Mouse (Mus musculus) adrenal gland, adult 2 months (tissue): ENCODE data around the gene Plxnd1. TPM values are rescaled to one million over a fixed set of nuclear protein-coding genes. Genes with fewer than 3 reads are reported as not detected.

Source experiments
- DNase-seq: peaks from one replicate; pipeline ENCODE4 v3.0.0; 2021
- polyA plus RNA-seq: library from polyadenylated mRNA; depleted of rRNA; stranded (reverse); fragments of >200 nt; gene quantifications from 2 replicates; pipeline ENCODE4 v1.2.3, GENCODE M21; 2012
- total RNA-seq, 2 experiments: library from RNA; stranded (reverse); gene quantifications; 2 replicates each; pipeline ENCODE4 v1.2.3; 2021

The Plxnd1 gene
- total and polyA plus RNA-seq, 3 experiments = 168 to 279 (median 181) TPM

GRCm38 (mm10) chr6:115999227-115999626 lies 4.4 kb upstream of the Plxnd1 start:
- peak; percentile 72 for DNase-seq

DNA sequence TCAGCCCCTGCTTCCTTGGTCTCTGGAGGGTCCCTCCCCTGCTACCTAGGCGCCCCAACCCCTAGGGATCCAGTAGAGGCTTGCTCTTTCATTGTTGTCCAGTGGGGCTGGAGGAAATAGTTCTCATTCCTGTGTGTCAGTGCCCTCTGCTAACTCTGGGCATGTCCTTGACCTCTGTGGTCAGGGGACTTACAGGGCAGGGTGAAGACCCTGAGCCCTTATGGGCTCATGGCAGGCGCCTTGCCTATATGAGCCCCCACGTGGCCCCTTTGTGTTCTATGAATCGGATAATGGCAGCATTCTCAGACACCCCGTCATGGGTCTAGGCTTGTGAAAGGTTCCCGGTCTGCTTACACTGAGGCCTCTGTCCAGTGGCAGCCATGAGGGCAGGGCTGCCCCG lies 4.0 kb upstream of the Plxnd1 start:
- DNase-seq = peak; percentile 16

- no peak for DNase-seq
These were observed 3.0 kb upstream of the Plxnd1 start for GRCm38 (mm10) chr6:115997726-115998311.

GRCm38 (mm10) chr6:115996171-115996851 lies 1.5 kb upstream of the Plxnd1 start:
- peak; percentile 85 for DNase-seq

DNA sequence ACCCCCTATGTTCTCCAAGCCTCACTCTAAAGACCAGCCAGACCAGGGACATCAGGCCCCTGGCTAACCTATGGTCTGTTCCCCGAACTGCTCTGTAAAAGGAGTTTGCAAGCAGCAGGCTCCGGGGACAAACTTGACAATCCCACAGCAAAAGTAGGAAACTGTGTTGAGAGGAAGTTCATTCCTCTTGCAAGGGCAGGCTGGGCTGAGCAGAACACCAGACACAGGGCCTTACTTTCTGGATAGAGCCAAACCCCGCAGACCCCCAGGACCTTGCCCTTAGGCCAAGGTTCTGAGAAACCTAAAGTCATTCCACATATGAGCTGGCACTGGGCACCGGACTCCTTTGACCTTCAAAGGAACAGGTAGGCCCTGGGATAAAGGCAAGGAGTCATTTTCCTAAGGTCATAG lies 731 bp upstream of the Plxnd1 start:
- DNase-seq = peak; percentile 49

DNA sequence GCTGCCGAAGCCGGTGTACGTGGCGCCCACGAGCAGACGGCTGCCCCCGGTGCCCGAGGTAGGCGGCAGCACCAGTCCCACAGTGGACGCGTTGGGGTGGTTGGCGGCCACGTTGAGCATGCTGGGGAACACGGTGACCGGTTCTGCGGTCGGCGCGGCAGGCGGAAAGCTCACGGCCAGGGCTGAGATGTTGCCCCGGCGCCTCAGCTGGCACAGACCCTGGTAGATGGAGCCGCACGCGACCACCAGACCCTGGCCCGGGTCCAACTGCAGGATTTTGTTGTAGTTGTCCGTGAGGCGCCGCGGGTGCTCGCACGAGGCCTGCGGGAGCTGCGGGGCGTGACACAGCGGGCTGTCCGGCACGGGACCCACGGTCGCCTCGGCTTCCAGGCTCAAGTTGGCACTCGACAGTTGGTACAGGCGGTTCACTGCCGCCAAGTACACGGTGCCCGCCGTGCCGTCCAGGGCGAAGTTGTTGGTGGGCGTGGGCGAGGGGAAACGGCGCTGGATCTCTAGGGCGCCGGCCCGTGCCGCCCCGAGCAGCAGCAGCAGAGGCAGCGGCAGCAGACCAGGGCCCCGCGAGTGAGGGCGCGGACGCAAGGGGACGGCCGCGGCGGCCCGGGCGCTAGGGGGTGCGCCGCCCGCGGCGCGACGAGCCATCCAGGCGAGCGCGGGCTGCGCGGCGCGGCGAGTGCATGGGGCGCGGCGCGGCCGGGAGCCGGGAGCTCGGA lies 494 bp downstream of the Plxnd1 start:
- no peak for DNase-seq

- DNase-seq = peak; percentile 78
These were observed 1.2 kb downstream of the Plxnd1 start for GRCm38 (mm10) chr6:115993463-115994145.

GRCm38 (mm10) chr6:115992981-115993380 lies 1.8 kb downstream of the Plxnd1 start:
- DNase-seq = no peak

DNA sequence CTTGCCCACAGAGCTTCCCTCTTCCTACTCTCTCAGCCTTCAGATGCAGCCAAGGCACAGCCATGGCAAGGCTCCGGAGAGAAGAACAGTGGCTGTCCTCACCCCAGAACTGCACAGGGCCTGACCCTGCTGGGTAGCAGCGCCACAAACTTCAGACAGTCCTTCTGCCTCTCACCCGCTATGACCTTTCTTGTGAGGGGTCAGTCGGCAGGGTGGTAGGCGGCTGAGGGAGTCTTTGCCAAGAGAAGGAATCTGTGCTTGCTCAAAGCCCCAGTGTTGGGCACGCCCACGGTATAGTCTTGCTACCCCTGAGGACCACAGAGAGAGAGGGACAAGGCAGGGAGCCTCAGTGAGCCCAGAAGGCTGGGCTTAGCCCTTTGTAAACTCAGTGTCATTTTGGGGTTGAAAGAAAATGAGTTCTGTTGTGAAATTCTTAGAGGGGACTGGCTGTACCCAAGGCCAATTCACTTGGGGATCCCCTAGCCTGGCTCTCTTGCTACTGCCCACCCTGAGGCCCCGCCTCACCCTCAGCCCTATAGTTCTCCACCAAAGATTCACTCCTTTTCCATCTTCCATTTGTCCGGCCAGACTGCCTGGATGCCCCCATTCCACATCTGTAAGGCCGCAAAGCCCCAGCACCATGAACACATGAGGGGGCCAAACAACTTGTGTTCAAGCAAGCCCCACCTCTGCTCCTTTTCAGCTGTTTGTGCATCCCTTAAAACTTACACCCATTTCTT lies 2.8 kb downstream of the Plxnd1 start:
- no peak for DNase-seq

DNA sequence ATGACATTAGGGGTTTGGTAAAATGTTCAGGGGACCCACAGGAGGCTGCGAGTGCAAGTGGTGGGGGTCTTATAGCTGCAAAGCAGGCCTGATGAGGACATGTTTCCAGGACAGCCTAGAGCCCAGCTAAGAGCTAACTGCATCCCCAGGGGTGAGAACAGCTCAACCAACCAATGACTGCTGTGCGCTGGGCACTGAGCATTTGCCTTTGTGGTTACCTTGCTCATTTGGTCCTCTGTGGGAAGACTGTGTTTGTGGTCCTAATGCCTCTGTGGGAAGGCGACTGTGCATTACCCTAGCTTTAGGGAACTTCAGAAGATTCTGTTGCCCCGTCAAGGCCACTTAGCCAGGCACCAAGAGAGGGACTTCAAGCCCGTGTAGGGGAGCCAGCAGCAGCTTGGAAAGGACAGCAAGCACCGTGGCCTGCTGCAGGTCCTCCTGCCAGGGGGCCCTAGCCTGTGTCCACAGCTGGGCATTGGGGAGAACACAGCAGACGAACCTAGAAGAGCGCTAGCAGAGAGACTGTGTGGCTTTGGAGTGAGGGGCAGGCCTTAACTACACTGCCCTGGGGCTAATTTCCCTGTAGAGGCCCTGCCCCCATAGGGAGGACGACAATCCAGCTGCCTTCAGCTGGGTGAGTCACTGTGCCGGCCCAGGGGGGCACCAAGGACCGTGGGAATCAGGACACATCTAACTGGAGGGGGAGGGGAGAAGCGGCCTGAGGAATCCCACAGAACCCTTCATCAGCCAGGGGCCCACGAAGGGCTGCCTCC lies 3.5 kb downstream of the Plxnd1 start:
- peak; percentile 92 for DNase-seq

DNA sequence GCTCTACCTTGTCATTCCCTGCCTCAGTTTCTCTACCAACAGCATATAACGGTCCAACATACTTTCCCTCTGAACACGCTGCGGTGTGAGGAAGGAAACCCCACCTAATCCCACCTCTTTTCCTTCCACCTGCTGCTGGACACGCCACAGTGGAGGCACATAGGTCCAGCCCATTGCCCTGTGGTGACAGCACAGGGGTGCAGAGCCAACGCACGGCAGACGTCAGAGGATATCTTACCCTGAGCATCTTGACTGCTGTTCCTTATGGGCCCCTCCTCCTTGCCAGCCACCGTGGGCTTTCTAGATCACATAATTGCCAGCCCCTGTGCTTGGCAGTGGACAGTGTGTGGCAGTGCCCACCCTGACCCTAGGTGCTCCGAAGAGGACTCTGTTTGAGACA lies 4.3 kb downstream of the Plxnd1 start:
- DNase-seq = no peak

GRCm38 (mm10) chr6:115990056-115990455 lies 4.7 kb downstream of the Plxnd1 start:
- DNase-seq = no peak

DNA sequence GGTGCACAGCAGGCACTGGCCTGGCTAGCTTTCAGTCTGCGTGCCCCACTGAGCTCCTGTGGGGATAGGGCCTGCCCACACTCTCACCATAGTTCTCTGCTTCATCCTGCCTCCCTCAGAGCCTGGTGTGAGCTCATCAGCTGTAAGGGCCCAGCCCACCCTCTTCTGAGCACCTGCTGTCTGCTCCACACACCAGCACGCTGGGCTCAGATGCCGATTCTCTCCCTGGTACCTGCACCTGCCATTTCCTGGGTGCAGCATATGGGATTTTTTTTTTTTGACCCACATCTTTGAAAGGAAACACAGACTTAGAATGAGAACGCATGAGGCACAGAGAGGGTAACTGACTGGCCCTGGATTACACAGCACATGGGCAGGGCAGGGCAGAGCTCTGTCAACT lies 5.2 kb downstream of the Plxnd1 start:
- DNase-seq = no peak

DNA sequence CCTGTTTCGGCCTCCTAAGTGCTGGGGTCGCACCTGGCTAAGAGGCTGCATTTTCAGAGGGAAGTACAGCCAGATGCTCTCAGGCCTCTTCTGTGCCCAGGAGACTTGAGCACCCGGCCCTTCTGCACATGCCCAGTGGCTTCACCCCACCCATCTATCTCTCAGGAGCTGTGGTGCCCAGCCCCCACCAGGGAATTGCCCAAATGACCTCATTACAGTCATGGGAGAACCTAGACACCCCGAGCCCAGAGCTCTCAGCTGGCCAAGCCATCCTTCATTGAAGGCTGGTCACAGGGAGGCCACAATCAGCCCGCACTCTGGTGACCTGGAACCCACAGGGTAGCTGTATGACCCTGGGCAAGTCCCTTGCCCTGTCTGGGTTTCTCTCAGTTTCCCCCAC lies 5.8 kb downstream of the Plxnd1 start:
- peak; percentile 68 for DNase-seq

GRCm38 (mm10) chr6:115987096-115987747 lies 7.6 kb downstream of the Plxnd1 start:
- DNase-seq = peak; percentile 86

DNA sequence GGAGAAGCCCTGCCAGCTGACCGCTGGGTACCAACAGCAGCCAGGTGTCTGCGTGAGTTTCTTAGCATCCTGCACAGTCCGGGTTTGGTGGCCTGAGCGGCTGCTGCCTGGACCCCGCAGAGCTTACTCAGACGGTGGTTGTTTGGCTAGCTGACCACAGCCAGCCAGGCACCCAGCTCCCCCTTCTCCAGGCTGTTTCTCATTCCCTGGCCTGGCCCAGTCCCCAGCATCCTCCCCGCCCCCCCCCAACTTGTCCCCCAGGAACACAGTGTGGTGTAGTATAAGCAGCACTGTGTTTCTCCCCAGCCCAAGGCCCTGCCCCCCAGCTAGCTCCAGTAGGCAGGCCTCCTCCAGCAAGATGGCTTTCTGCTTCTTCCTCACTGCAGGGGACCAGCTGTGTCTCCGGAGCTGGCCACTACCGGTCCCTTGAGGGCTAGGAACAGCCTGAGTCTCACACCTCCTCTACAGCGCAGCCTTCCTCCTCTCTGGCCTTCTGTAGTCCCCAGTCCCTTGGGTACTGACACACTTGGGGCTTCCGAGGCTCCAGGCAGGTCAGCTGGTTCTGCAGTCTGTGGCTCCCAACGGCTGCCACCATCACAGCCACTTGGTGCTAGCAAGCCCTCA lies 8.2 kb downstream of the Plxnd1 start:
- DNase-seq = no peak

- peak; percentile 85 for DNase-seq
These were observed 9.2 kb downstream of the Plxnd1 start for GRCm38 (mm10) chr6:115985622-115986021.

- DNase-seq = no peak
These were observed 10.2 kb downstream of the Plxnd1 start for GRCm38 (mm10) chr6:115984580-115984979.

- DNase-seq = peak; percentile 64
These were observed 11.3 kb downstream of the Plxnd1 start for GRCm38 (mm10) chr6:115983306-115984038.
